Mouse (Mus musculus) cerebellum, adult 2 months (tissue): ENCODE measurements around the gene Cradd.

Experiments
- CTCF ChIP-seq: fragments of 200-500 bp; IDR thresholded peaks from 2 replicates; pipeline ENCODE4 v1.5.1; 2011; ENCODE audit warnings: low read depth, mild to moderate bottlenecking, control low read depth, low read length, moderate library complexity, borderline replicate concordance; ENCODE audit not compliant: insufficient read depth
- POLR2A ChIP-seq: fragments of 200-500 bp; IDR thresholded peaks from 2 replicates; pipeline ENCODE4 v1.6.1; 2011; ENCODE audit warnings: low read length, control low read depth, borderline replicate concordance; ENCODE audit not compliant: insufficient read depth

GRCm38 (mm10) chr10:95373340-95373739 is 49.4 kb upstream of the Cradd start:
- TF ChIP-seq CTCF: no peak
- no peak for TF ChIP-seq POLR2A
